In the genomic region with DNA sequence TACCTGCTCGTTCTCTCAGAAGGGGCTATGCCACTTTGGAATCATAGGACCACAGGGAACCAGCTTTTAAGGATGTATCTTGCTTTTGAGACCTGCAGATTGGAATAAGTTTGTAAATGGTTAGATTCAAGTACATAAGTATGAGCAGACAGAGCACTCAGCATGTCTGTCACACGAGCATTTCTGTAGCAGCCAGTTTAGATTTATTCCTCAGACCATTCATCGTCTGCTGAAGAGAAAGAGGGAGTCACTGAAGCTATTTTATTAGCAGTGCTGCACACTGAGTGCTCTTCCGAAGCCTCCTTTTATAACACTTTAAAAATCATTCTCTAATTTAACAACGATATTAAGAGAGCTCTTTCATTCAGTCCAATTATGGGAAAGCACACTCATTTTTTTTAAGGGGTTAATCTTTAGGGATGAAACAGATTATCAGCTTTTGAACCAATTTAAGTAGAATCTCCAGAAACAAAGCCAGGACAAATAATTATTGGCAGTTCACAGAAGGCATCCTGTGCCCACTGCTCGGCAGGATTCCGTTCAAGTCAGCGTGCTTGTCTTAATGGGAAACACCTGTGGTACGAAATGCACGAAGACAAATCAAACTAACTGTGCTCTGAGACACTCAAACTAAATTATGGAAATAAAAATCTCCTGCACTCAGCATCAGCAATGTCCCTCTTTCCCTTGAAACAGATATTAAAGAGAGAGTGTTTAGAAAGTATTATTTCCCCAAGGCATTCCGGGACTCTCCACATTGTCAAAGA, we compare ENCODE assay signal across 20 mouse cellular contexts.
DNase-seq lines count a peak whose midpoint lies in the region; ATAC-seq and TF ChIP-seq lines count a peak whose summit lies in the region.
"Had no signal": no experiment of that assay in that cellular context is flagged by ENCODE, and none has a peak within 500 bp of the region (broad histone marks: within the 10 kb centered on the region; RNA-seq: fewer than 3 reads in every experiment).

No protein-coding gene starts in this region.

- H3K9me3 ChIP-seq in forebrain, embryonic 11.5 days (ENCODE audit: control insufficient read depth, low read length), result no peaks in the 10 kb centered on the region
- no peaks in the 10 kb centered on the region for H3K9me3 ChIP-seq in forebrain, embryonic 16.5 days (ENCODE audit: control insufficient read depth, low read length)
- H3K9me3 ChIP-seq in midbrain, embryonic 13.5 days, result no peaks in the 10 kb centered on the region
- H3K9me3 ChIP-seq: embryonic facial prominence, embryonic 15.5 days; heart, embryonic 10.5 days; stomach, embryonic 15.5 days had no signal

- H3K27me3 ChIP-seq in forebrain, embryonic 11.5 days (ENCODE audit: control insufficient read depth, insufficient read depth, low read length), result no peaks in the 10 kb centered on the region
- no peaks in the 10 kb centered on the region for H3K27me3 ChIP-seq in forebrain, embryonic 16.5 days (replicated peaks; ENCODE audit: control insufficient read depth, insufficient read depth, low read length)
- H3K27me3 ChIP-seq in midbrain, embryonic 13.5 days, result no peaks in the 10 kb centered on the region
- H3K27me3 ChIP-seq: CH12.LX; embryonic facial prominence, embryonic 15.5 days; Patski; stomach, embryonic 15.5 days had no signal

- ATAC-seq in forebrain, embryonic 11.5 days (replicated peaks; ENCODE audit: low FRiP score), result peak; percentile 49; the same call in 1 of the 2 replicates
- no peak for ATAC-seq in forebrain, embryonic 16.5 days
- no peak for ATAC-seq in midbrain, embryonic 13.5 days
- ATAC-seq: Patski had no signal

- no peak for TF ChIP-seq POLR2A in embryonic fibroblast, embryonic 13.5 days (IDR thresholded peaks at IDR 0.05; ENCODE audit: low read depth, low read length)

- peak overlapping the region; percentile 12; the same call in 1 of the 2 replicates for H3K4me2 ChIP-seq in forebrain, embryonic 11.5 days (ENCODE audit: low read depth, low read length, severe bottlenecking)
- H3K4me2 ChIP-seq in forebrain, embryonic 16.5 days (ENCODE audit: low read length), result no peak overlapping the region
- H3K4me2 ChIP-seq in midbrain, embryonic 13.5 days (replicated peaks), result peak overlapping the region; percentile 15; the same call in 1 of the 2 replicates
- H3K4me2 ChIP-seq: embryonic facial prominence, embryonic 15.5 days; stomach, embryonic 15.5 days had no signal

- H3K4me1 ChIP-seq in forebrain, embryonic 11.5 days (replicated peaks; ENCODE audit: control insufficient read depth, insufficient read depth, low read length), result peaks cover 3% of the 10 kb centered on the region; the same call in 1 of the 2 replicates
- H3K4me1 ChIP-seq in forebrain, embryonic 16.5 days (replicated peaks; ENCODE audit: control insufficient read depth, insufficient read depth, low read length), result no peaks in the 10 kb centered on the region
- peaks cover 3% of the 10 kb centered on the region; the same call in 1 of the 2 replicates for H3K4me1 ChIP-seq in embryonic fibroblast, embryonic 13.5 days (ENCODE audit: control insufficient read depth, insufficient read depth, low read length)
- peaks cover 8% of the 10 kb centered on the region for H3K4me1 ChIP-seq in midbrain, embryonic 13.5 days (replicated peaks)
- H3K4me1 ChIP-seq: embryonic facial prominence, embryonic 15.5 days; heart, embryonic 10.5 days; stomach, embryonic 15.5 days had no signal

- intact Hi-C loops in left cerebral cortex, adult 2 months (cut with DNase I), result no loop called here

- no peak for TF ChIP-seq CTCF in embryonic fibroblast, embryonic 13.5 days (IDR thresholded peaks at IDR 0.05; ENCODE audit: borderline replicate concordance, insufficient read depth, low read length)
- no peak for TF ChIP-seq CTCF in left cerebral cortex, adult 2 months (IDR thresholded peaks at IDR 0.05)

- WGBS in forebrain, embryonic 11.5 days, result 13% methylated on average over 11 of the region's 11 CpGs
- WGBS in forebrain, embryonic 16.5 days, result 12% methylated on average over 11 of the region's 11 CpGs
- 37% methylated on average over 11 of the region's 11 CpGs for WGBS in midbrain, embryonic 13.5 days

- no peak overlapping the region for H3K9ac ChIP-seq in forebrain, embryonic 11.5 days (ENCODE audit: low read length)
- H3K9ac ChIP-seq in forebrain, embryonic 16.5 days (replicated peaks; ENCODE audit: low read depth, low read length), result no peak overlapping the region
- H3K9ac ChIP-seq in midbrain, embryonic 13.5 days (replicated peaks), result no peak overlapping the region
- H3K9ac ChIP-seq: embryonic facial prominence, embryonic 15.5 days; stomach, embryonic 15.5 days had no signal

- DNase-seq in forebrain, embryonic 11.5 days (ENCODE audit: low spot score), result no peak
- DNase-seq in brain, adult 2 months (ENCODE audit: low read depth, low spot score), result peak; percentile 6
- DNase-seq in left cerebral cortex, adult 2 months (ENCODE audit: extremely low spot score in 1 of 2, low spot score in 2 of 2), result no peak
- no peak for DNase-seq in heart, adult 9 months (ENCODE audit: low spot score in 2 of 2)
- no peak for DNase-seq in gastrocnemius, adult 18-20 months (ENCODE audit: low spot score)
- DNase-seq: cerebellum, adult 9-10 months; gastrocnemius, adult 2 months; kidney, adult 8-10 months; liver; lung, adult 2 months; thymus, postnatal 14 days had no signal

- no peak overlapping the region for H3K4me3 ChIP-seq in forebrain, embryonic 11.5 days (ENCODE audit: low read depth, low read length)
- no peak overlapping the region for H3K4me3 ChIP-seq in forebrain, embryonic 16.5 days (replicated peaks; ENCODE audit: low read length)
- H3K4me3 ChIP-seq in embryonic fibroblast, embryonic 13.5 days (ENCODE audit: insufficient read depth, low read length), result no peak overlapping the region
- H3K4me3 ChIP-seq in midbrain, embryonic 13.5 days (replicated peaks), result no peak overlapping the region
- no peak overlapping the region for H3K4me3 ChIP-seq in left cerebral cortex, adult 2 months
- H3K4me3 ChIP-seq: embryonic facial prominence, embryonic 15.5 days; gastrocnemius, adult 2 months; heart, embryonic 10.5 days; myocyte; stomach, embryonic 15.5 days had no signal

- H3K27ac ChIP-seq in forebrain, embryonic 11.5 days (ENCODE audit: low read depth, low read length), result no peak overlapping the region
- no peak overlapping the region for H3K27ac ChIP-seq in forebrain, embryonic 16.5 days (ENCODE audit: low read length)
- H3K27ac ChIP-seq in embryonic fibroblast, embryonic 13.5 days (ENCODE audit: insufficient read depth, low read length), result 0 out of 2 replicates have a peak overlapping the region, but pooled peaks have one; percentile 17
- no peak overlapping the region for H3K27ac ChIP-seq in midbrain, embryonic 13.5 days
- H3K27ac ChIP-seq in left cerebral cortex, adult 2 months, result no peak overlapping the region
- H3K27ac ChIP-seq: embryonic facial prominence, embryonic 15.5 days; gastrocnemius, adult 2 months; heart, embryonic 10.5 days; stomach, embryonic 15.5 days had no signal

- H3K36me3 ChIP-seq in forebrain, embryonic 11.5 days (ENCODE audit: control insufficient read depth, insufficient read depth, low read length), result no peaks in the 10 kb centered on the region
- H3K36me3 ChIP-seq in forebrain, embryonic 16.5 days (ENCODE audit: control insufficient read depth, insufficient read depth), result no peaks in the 10 kb centered on the region
- H3K36me3 ChIP-seq in midbrain, embryonic 13.5 days, result no peaks in the 10 kb centered on the region
- H3K36me3 ChIP-seq: embryonic facial prominence, embryonic 15.5 days; heart, embryonic 10.5 days; stomach, embryonic 15.5 days had no signal
